Mouse (Mus musculus) olfactory bulb, adult 2 months (tissue): Measurements from ENCODE around the gene Dchs2. TPM values are rescaled to one million over a fixed set of nuclear protein-coding genes. Genes with fewer than 3 reads are reported as not detected.

Experiments used
- H3K27ac ChIP-seq: fragments of 200-500 bp; 2 replicates; pipeline ENCODE4 v1.5.1; 2012; ENCODE audit warnings: low read depth, low read length; ENCODE audit not compliant: insufficient read depth
- H3K4me1 ChIP-seq: fragments of 200-500 bp; 2 replicates; pipeline ENCODE4 v1.6.1; 2012; ENCODE audit warnings: low read length; ENCODE audit not compliant: control insufficient read depth, insufficient read depth
- H3K4me3 ChIP-seq: fragments of 200-500 bp; 2 replicates; pipeline ENCODE4 v1.5.1; 2012; ENCODE audit warnings: mild to moderate bottlenecking, low read depth, low read length, moderate library complexity; ENCODE audit not compliant: insufficient read depth
- CTCF ChIP-seq: fragments of 200-500 bp; IDR thresholded peaks from 2 replicates; pipeline ENCODE4 v1.5.1; 2012; ENCODE audit warnings: low read depth, mild to moderate bottlenecking, low read length, moderate library complexity; ENCODE audit not compliant: insufficient read depth
- POLR2A ChIP-seq: fragments of 200-500 bp; IDR thresholded peaks from 2 replicates; pipeline ENCODE4 v1.6.1; 2012; ENCODE audit warnings: mild to moderate bottlenecking, low read depth, low read length, moderate library complexity; ENCODE audit not compliant: insufficient read depth
- WGBS: fragments of 180-500 bp; shearing (Covaris S2); methylation state at CpG from one replicate; pipeline ENCODE4 v1.1.7; 2018; 5-methylcytosine and 5-hydroxymethylcytosine counted together
- polyA plus RNA-seq: library from polyadenylated mRNA; stranded (reverse); fragments of >200 nt; gene quantifications from 2 replicates; pipeline ENCODE4 v1.2.4, GENCODE M21; 2012; ENCODE audit warnings: low replicate concordance; ENCODE audit not compliant: missing spikeins, insufficient read depth, insufficient read length

Gene Dchs2
- polyA plus RNA-seq, 1 experiment = not detected

DNA sequence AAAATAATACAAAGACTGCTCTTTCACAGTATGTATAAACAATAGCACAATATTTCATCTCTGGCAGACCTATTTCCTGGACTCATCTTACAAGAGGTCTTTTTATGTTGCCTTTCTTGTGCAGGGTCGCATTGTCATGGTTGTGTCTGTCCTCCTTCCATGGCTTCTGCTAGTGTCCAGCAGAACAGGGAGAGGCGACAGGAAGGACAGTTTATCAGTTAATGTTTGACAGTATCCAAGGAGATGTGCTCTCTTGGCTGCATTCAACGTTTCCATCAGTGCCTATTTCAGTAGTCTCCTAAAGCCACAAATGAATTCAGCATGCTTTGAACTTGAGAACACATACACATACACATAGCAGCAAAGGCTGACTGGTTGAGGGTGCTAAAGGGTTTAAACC is 17.9 kb downstream of the Dchs2 start:
- H3K27ac ChIP-seq = no peak overlapping the region
- H3K4me3 ChIP-seq = no peak overlapping the region
- no peaks in the 10 kb centered on the region for H3K4me1 ChIP-seq
- TF ChIP-seq POLR2A = no peak
- TF ChIP-seq CTCF = no peak
- WGBS = 77% methylated on average over 3 of the region's 3 CpGs

DNA sequence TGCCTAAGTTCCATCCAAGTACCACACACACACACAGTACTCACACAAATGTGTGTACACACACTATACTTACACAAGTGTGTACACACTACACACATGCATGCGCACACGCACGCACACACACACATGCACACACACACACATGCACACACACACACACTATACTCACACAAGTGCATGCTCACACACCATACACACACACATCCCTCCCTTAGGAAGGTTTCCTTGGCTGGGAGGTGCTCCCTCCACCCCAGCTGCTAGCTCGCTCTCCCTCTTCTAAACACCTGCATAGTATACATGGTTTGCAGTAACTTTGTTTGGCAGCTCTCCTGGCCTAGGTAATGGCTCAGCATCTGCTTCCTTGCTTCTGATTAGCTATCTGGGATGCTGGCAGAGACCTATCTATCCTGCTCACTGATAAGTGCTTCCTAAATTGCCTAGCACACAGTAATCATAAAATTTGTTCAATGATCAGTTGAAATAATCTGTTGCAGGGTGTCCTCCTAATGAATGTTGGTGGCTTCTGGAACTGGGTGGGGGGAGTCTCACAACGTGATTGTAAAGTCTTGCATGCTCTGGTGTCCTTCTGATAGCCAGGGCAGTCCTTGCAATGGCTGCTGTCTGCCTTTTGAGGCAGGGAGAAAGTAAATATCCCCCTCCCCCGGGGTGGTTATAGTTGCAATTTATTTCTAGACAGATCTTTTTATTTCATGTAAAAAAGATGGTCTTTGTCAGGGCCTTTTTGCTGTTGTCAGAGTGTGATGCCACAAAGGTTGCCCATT is 19.7 kb downstream of the Dchs2 start:
- TF ChIP-seq CTCF = no peak
- no peak for TF ChIP-seq POLR2A
- WGBS = 76% methylated on average over 6 of the region's 6 CpGs
- Histone ChIP-seq H3K27ac (no peak overlapping the region), H3K4me1 (no peaks in the 10 kb centered on the region), H3K4me3 (no peak overlapping the region)

DNA sequence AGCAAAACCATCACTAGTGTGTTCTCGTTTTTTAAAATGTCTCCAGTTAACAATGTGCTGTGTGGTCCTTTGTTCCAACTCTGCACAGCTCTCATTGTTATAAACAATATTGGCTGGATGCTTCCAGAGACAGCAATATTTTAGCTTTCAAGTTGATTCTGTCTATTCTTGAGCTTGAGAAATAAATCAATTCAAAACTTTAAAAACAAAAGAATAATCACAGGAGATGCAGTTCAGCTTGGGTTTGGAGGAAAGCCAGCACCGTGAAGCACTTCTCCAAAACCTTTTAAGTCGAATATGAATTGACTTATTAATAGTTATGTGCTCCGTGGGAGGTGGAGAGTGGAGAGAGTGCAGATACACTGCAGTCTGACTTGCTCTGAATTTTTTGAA is 20.3 kb downstream of the Dchs2 start:
- Histone ChIP-seq H3K4me3 (no peak overlapping the region), H3K4me1 (no peaks in the 10 kb centered on the region), H3K27ac (no peak overlapping the region)
- TF ChIP-seq CTCF = no peak
- TF ChIP-seq POLR2A = no peak
- 20% methylated on average over 4 of the region's 4 CpGs for whole genome bisulfite sequencing

DNA sequence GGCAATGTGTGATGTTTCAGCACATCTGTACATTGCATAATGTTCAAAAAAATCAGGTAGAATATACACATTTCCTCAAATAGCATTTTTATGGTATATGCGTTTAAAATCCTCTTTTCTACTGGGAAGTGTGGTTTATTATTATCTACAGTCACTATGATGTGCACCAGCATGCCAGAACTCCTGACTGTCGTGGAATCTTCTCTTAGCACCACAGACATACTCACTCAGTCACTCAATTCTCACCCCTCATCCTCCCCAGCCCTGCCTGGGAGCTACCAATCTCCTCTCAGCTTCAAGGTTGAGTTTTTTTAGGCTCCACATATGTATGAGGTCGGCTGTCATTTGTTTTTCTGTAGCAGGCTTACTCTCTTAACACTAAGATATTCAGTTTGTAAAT is 20.8 kb downstream of the Dchs2 start:
- WGBS = 65% methylated on average over 3 of the region's 3 CpGs
- TF ChIP-seq POLR2A = no peak
- no peak for TF ChIP-seq CTCF
- Histone ChIP-seq H3K4me1 (no peaks in the 10 kb centered on the region), H3K4me3 (no peak overlapping the region), H3K27ac (no peak overlapping the region)

DNA sequence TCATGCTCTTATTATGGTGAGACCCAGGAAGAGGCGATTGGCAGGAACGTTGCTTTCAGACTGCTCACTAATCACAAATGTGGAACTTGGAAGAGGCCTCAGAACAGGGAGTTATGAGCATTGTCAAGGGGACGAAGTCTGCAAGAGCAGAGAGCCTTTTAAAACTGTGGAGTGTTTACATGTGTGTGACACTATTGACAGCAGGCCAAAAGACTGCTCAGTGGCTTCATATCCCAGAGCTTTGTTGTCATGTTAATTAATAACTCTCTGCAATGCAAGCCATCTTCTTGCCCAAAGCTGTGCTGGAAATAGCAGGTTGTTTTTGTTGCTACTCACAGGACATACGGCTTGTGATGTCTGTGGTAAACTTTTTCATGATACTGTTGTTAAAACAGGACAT is 27.9 kb downstream of the Dchs2 start:
- Histone ChIP-seq H3K4me3 (no peak overlapping the region), H3K4me1 (no peaks in the 10 kb centered on the region), H3K27ac (no peak overlapping the region)
- TF ChIP-seq CTCF (no peak), POLR2A (no peak)
- 44% methylated on average over 4 of the region's 4 CpGs for WGBS

DNA sequence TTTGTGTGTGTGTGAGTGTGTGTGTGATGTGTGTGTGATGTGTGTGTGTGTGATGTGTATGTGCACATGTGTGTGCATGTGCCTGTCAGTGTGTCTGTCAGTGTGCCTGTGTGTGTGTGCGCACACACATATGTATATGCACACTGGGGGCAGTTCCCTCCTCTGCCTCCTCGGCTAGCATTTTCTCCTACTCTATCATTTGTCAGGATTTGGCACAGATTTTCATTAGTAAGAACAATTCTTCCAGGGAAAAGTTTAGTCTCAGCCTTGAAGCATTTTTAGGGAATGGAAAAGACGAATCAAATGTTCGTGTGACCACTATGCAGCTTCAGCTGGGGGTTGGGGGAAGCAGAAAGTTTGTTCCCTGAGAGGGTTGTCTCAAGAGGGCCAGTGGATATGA is 28.4 kb downstream of the Dchs2 start:
- 55% methylated on average over 4 of the region's 4 CpGs for WGBS
- H3K27ac ChIP-seq = no peak overlapping the region
- no peak overlapping the region for H3K4me3 ChIP-seq
- TF ChIP-seq CTCF (no peak), POLR2A (no peak)
- H3K4me1 ChIP-seq = no peaks in the 10 kb centered on the region

DNA sequence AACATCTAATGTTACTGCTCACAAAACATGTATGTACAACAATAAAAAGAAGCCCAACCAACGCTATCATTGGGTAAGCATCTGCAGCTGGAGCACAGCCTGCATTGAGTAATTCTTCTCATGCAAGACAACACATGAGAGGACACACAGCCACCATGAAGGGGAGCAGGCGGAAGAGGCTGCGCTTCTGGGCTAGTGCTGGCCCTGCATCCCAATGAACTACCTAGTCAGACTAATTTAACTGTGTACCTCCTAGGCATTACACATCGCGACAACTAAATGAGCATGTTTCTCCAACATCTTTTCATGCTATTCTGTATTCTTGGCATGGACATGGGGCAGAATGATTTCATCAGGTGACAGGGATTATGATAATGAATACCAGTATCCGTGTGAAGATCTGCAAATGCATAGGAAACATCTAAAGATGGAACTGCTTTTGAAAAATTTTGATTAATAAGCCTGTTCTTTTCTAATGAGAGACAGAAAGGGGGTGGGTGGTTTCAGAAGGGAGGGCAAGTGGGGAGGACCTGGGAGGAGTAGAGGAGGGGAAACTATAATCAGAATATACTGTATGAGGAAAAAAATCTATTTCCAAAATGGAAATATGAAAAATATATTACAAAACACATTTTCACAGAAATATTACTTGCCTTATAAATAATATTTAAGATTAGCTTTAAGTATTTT is 33.9 kb downstream of the Dchs2 start:
- no peaks in the 10 kb centered on the region; the same call in 1 of the 2 replicates for H3K4me1 ChIP-seq
- no peak overlapping the region for H3K27ac ChIP-seq
- 57% methylated on average over 6 of the region's 6 CpGs for WGBS

DNA sequence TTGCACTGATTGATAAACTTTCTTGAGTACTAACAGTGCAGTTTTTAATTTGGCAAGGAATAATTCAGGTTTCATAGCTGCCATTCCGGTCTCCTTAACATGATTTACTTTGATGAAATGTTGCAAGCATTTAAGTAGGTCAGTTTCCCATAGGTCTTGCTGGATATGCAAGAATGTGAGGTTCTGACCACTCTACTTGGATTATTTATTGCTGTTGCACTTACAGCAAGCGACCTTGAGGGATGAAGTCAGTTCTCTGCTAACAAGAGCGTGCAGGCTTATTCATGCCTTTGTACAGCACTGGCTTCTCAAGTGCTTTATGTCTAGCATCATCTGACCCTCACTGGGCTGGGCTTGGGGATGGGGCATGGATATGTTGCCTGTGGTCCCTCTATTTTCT is 35.9 kb downstream of the Dchs2 start:
- Histone ChIP-seq H3K27ac (no peak overlapping the region), H3K4me3 (no peak overlapping the region), H3K4me1 (no peaks in the 10 kb centered on the region; the same call in 1 of the 2 replicates)
- TF ChIP-seq POLR2A (no peak), CTCF (no peak)
- WGBS = 92% methylated on average over 3 of the region's 3 CpGs

More for the DNA sequence above, 33.9 kb downstream of the Dchs2 start:
- TF ChIP-seq CTCF = no peak
- no peak for TF ChIP-seq POLR2A
- no peak overlapping the region for H3K4me3 ChIP-seq

DNA sequence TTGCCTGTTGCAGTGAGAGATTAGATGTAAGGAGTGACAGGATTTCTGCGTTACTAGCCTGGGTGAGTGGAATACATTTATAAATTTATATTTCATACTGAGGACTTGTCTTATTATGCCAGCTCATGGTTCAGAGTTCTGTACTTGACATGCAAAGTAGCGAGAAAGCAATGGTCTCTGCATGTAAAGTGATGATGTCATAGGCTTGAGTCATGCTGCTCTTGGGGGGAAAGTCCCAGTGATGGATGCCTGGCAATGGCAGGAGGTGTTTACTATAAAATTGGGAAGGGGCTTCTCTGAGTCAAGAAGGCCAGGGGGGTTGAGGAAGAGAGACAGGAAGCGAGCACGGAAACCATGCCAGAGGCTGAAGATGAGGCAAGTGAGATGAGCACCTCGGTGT is 57.8 kb downstream of the Dchs2 start:
- TF ChIP-seq POLR2A = no peak
- TF ChIP-seq CTCF = no peak
- Histone ChIP-seq H3K4me1 (no peaks in the 10 kb centered on the region), H3K27ac (no peak overlapping the region), H3K4me3 (no peak overlapping the region)
- 92% methylated on average over 5 of the region's 5 CpGs for WGBS
